In genomic region chr4:114685454-114685853, GRCm38 (mm10) we compare ENCODE assay signal across 8 mouse cellular contexts.
A peak's percentile ranks its signal among the peaks of the same experiment; 100 is the strongest.
DNase-seq lines count a peak whose midpoint lies in the region; ATAC-seq and TF ChIP-seq lines count a peak whose summit lies in the region.

No protein-coding gene starts in this region.

- WGBS in embryonic facial prominence, embryonic 12.5 days: 5% methylated on average over 11 of the region's 11 CpGs
- 15% methylated on average over 11 of the region's 11 CpGs for WGBS in hindbrain, embryonic 13.5 days
- 15% methylated on average over 11 of the region's 11 CpGs for WGBS in liver, adult 2 months
- WGBS in neural tube, embryonic 12.5 days: 16% methylated on average over 11 of the region's 11 CpGs

- H3K4me3 ChIP-seq in embryonic facial prominence, embryonic 12.5 days: no peak overlapping the region
- H3K4me3 ChIP-seq in hindbrain, embryonic 13.5 days: no peak overlapping the region
- no peak overlapping the region for H3K4me3 ChIP-seq in liver, adult 2 months (ENCODE audit: insufficient read depth, low read depth, low read length)
- no peak overlapping the region for H3K4me3 ChIP-seq in neural tube, embryonic 12.5 days

- ATAC-seq in frontal cortex, adult (ENCODE audit: low TSS enrichment): peak; percentile 83
- ATAC-seq in embryonic facial prominence, embryonic 12.5 days (ENCODE audit: insufficient number of reproducible peaks, insufficient read depth, low FRiP score, low TSS enrichment): peak; percentile 54; the same call in 1 of the 2 replicates
- peak; percentile 66 for ATAC-seq in hindbrain, embryonic 13.5 days (ENCODE audit: low FRiP score)
- ATAC-seq in neural tube, embryonic 12.5 days (ENCODE audit: low FRiP score, low read depth): peak; percentile 63

- DNase-seq in frontal cortex, postnatal 25 days (ENCODE audit: low spot score in 2 of 2): no peak
- peak; percentile 41 for DNase-seq in CD4-positive, CD25-positive, alpha-beta regulatory T cell, adult 2 months (ENCODE audit: low read depth, low spot score)
- no peak for DNase-seq in liver, adult 2 months (ENCODE audit: extremely low read depth, low read depth, low spot score)
- no peak for DNase-seq in ovary, adult 18-20 months (ENCODE audit: low spot score)

- H3K79me2 ChIP-seq in liver, adult 2 months (ENCODE audit: control insufficient read depth, insufficient read depth, low read length): no peaks in the 10 kb centered on the region

- no peak overlapping the region for H3K27ac ChIP-seq in embryonic facial prominence, embryonic 12.5 days
- H3K27ac ChIP-seq in hindbrain, embryonic 13.5 days: no peak overlapping the region
- no peak overlapping the region for H3K27ac ChIP-seq in liver, adult 2 months (replicated peaks; ENCODE audit: insufficient read depth, low read depth, low read length)
- no peak overlapping the region for H3K27ac ChIP-seq in neural tube, embryonic 12.5 days

- peak overlapping the region; percentile 40 for H3K4me2 ChIP-seq in embryonic facial prominence, embryonic 12.5 days (replicated peaks)
- peak overlapping the region; percentile 30 for H3K4me2 ChIP-seq in hindbrain, embryonic 13.5 days
- H3K4me2 ChIP-seq in neural tube, embryonic 12.5 days (replicated peaks): peak overlapping the region; percentile 37

- no peak overlapping the region for H3K9ac ChIP-seq in embryonic facial prominence, embryonic 12.5 days
- peak overlapping the region; percentile 49; the same call in 1 of the 2 replicates for H3K9ac ChIP-seq in hindbrain, embryonic 13.5 days
- H3K9ac ChIP-seq in liver, adult 2 months (ENCODE audit: low read depth, low read length): no peak overlapping the region
- H3K9ac ChIP-seq in neural tube, embryonic 12.5 days: no peak overlapping the region

- H3K4me1 ChIP-seq in embryonic facial prominence, embryonic 12.5 days: peaks cover 55% of the 10 kb centered on the region
- peaks cover 17% of the 10 kb centered on the region for H3K4me1 ChIP-seq in hindbrain, embryonic 13.5 days (replicated peaks)
- no peaks in the 10 kb centered on the region for H3K4me1 ChIP-seq in liver, adult 2 months (ENCODE audit: control insufficient read depth, insufficient read depth, low read length)
- peaks cover 13% of the 10 kb centered on the region for H3K4me1 ChIP-seq in neural tube, embryonic 12.5 days

- TF ChIP-seq CTCF in liver, adult 2 months (IDR thresholded peaks at IDR 0.05; ENCODE audit: low read depth, low read length): peak; percentile 44

- H3K36me3 ChIP-seq in embryonic facial prominence, embryonic 12.5 days: no peaks in the 10 kb centered on the region
- no peaks in the 10 kb centered on the region for H3K36me3 ChIP-seq in hindbrain, embryonic 13.5 days
- no peaks in the 10 kb centered on the region for H3K36me3 ChIP-seq in liver, adult 2 months (ENCODE audit: control insufficient read depth, insufficient read depth, low read length)
- H3K36me3 ChIP-seq in neural tube, embryonic 12.5 days: no peaks in the 10 kb centered on the region

- H3K9me3 ChIP-seq in embryonic facial prominence, embryonic 12.5 days: no peaks in the 10 kb centered on the region
- H3K9me3 ChIP-seq in hindbrain, embryonic 13.5 days: no peaks in the 10 kb centered on the region
- H3K9me3 ChIP-seq in neural tube, embryonic 12.5 days: no peaks in the 10 kb centered on the region

- H3K27me3 ChIP-seq in embryonic facial prominence, embryonic 12.5 days: peaks cover 20% of the 10 kb centered on the region
- H3K27me3 ChIP-seq in hindbrain, embryonic 13.5 days: peaks cover 36% of the 10 kb centered on the region
- H3K27me3 ChIP-seq in liver, adult 2 months (ENCODE audit: control insufficient read depth, insufficient read depth, low read length): no peaks in the 10 kb centered on the region; the same call in 1 of the 2 replicates
- H3K27me3 ChIP-seq in neural tube, embryonic 12.5 days (replicated peaks): peaks cover 10% of the 10 kb centered on the region; the same call in 1 of the 2 replicates

- TF ChIP-seq POLR2A in liver, adult 2 months (IDR thresholded peaks at IDR 0.05; ENCODE audit: extremely low read depth, insufficient read depth, low read length): no peak
